Mouse (Mus musculus): ENCODE measurements at regions not wholly inside any gene's neighbourhood (a gene's known extent, or its start where the extent isn't known, plus 50 kb on each side); places are given as distances from the start of the nearest gene placed in this dataset.
A peak's percentile ranks its signal among the peaks of the same experiment; 100 is the strongest.

DNA sequence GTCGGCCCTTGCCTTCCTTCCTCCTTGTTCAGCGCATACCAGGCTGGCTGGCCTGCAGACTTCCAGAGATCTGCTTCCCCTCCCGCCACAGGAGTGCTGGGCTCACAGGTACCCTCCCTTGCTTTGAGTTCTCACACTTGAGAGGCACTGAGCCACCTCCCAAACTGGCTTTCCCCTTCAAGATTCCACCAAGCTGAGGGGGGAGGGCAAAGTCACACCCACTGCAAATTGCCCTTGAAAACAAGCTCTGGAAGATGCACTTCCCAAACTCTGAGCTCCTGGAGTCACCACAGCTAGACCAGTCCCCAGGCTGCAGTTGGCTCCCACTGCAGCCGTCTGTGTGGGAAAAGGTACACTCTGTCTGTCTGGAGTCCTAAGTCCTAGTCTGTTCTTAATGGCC, 142.1 kb upstream of the Slc22a12 start:
- no peak for DNase-seq

DNA sequence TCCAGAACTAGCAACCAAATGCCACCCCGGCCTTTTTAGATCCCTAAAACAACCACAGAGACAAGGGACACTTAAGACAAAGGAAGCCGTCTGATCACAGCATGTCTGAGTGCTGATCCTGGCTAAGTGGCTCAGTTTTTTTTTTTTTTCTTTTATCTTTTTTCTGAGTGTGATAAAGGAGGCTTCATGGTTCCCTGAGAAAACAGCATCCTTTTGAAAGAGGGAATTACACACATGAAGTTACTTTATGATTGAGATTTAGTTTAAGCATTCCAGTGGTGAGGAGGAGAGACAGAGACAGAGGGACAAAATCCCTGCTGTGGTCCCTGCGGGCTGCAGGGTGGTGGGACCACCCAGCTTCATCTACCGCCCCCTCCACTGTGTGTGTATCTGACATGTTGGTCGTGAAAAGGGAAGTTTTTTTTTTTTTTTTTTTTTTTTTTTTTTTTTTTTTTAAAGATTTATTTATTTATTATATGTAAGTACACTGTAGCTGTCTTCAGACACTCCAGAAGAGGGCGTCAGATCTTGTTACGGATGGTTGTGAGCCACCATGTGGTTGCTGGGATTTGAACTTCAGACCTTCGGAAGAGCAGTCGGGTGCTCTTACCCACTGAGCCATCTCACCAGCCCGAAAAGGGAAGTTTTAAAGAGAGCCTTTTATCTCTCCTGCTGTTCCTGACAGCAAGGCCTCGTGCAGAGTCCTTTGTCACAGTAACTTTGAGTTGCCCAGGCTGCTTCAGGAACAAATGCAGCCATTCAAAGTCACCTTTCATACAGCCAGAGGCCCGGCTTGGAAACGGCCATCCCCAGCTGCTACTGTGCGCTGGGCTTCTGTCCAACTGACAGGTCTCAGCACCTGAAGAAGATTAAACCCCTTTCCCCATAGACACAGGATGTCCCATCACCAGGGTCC, 136.8 kb upstream of the Slc22a12 start:
- DNase-seq, result peak; percentile 30

DNA sequence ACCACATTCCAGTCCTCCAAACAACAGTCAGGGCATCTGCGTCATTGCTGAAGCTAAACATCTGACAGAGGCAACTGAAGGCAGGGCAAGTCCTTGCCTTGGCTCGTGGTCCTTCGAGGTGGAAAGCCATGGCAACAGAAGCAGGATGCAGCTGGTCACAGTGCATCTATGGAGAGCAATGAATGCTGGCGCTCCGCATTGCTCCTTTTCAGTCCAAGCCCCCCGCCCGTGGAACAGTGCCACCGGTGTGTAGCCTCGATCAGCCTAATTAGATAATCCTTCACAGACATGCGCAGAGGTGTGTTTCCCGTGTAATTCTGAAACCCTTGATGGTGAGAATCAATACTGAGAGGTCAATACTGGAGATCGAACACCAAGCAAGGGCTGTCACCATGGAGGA, 134.7 kb upstream of the Slc22a12 start:
- no peak for DNase-seq

DNA sequence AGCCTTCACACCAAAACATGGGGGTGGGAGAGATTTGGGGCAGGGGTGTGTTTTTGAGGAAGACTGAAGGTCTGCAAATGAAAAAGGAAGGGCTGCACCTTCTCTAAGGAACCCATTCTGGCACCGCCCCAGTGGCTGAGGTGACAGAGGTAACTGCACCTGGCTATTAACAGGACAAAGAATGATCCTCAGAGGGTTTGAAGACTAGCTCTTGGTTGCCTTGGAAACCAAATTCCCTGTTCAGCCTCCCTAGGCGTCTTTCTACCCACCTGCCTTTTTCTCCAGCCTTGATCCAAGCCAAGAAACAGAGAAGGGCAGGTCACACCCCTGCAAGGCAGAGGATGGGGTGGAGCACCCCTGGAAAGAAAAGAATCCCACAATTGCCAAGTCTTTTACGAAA, 132.8 kb upstream of the Slc22a12 start:
- no peak for DNase-seq

DNA sequence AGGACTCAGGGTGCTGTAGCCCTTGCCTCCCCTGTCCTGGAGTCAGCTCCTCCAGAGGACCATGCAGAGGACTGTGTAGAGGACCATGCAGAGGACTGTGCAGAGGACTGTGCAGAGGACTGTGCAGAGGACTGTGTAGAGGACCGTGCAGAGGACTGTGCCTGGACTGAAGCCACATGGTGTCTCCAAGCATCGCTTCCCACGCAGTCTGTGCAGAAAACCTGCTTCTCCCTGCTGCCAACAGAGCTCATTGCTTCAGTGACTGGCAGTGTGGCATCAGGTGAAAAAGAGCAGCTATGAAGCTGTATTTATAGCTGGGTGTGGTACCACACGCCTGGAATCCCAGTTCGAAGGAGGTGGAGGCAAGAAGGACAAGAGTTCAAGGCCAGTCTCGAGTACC, 128.9 kb upstream of the Slc22a12 start:
- no peak for DNase-seq

DNA sequence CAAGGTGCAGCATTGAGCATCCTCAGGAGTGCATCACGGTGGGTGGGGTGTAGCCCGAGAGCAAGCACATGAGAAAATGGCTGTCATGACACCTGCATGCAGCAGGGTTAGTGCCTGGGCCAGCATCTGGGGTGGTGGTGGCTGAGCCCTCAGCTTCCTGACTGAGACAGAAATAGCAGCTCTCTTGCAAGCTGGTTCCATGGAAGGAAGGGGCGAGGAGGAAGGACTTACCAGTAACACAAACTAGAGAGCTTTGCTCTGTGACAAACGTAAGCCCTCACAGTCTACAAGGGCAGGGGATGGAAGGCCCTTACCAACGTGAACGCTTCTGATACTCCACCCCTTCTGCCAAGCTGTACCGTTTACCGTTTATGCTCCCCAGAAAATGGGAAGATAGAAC, 127.0 kb upstream of the Slc22a12 start:
- no peak for DNase-seq

DNA sequence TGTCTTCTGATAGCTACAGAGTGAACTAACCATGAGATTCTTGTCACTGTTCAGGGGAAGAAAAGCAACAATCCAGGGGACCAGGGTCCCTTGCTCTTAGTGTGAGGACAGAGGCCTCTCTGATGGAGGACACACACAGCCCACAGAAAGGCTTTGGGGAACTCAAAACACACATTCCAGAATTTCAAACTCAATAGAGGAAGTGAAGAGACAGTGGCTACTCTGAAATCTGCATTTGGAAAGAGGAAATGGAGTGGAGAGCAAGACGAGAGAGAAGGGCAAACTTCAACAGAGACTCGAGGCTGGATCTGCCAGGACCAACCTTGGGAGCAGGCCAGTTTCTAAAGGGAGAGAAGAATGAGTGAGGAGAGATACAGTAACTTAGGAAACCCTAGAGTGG, 125.7 kb upstream of the Slc22a12 start:
- DNase-seq, result no peak

DNA sequence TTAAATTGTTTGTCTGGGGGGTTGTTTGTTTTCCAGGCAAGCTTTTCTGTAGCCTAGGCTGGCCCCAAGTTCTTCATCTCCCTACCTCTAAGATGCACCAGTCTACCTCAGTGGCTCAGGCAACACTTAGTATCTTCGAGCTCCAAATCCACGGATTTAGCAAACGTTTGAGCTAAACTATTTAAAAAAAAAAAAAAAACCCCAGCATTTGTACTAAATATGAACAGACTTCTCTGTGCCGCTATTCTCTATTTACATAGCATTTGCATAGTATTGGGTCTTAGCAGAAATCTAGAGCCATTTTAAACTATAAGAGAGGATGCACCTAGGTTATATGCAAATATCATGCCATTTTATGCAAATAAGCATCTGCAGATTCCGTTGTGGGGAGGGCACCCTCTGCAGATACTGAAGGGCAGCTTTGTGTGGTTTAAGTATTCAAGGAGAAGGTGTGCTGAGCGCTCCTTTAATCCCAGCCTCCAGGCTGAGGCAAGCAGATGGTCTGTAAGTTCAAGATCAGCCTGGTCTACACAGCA, 123.4 kb upstream of the Slc22a12 start:
- DNase-seq, result no peak

DNA sequence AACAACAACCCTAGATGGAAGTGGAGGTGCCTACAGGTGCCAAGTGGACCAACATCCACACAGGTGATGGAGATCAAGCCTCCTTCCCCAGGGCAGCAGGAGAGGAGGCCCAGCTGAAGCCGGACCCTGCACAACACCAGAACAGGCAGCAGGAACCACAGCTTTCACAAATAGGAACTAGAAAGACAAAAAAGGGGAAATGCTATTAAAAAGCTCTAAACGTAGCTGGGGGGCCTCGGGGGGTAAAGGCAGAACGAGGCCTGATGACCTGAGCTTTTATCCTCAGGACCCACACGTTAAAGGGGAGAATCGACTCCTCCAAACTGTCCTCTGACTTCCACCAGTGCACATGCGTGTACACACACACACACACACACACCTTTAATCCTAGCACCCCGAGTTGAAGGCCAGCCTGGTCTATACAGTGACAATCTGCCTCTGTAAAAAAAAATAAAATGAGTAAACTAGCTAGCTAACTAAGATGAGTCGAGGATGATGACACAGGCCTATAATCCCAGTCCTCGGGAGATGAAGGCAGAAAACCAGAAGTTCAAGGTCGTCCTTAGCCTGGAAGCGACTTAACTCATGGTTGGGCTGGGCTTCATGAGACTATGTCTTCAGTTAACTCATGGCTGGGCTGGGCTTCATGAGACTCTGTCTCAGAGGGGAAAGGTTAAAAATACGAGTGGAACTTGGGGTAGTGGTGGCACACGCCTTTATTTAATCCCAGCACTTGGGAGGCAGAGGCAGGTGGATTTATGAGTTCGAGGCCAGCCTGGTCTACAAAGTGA, 122.6 kb upstream of the Slc22a12 start:
- DNase-seq, result no peak

DNA sequence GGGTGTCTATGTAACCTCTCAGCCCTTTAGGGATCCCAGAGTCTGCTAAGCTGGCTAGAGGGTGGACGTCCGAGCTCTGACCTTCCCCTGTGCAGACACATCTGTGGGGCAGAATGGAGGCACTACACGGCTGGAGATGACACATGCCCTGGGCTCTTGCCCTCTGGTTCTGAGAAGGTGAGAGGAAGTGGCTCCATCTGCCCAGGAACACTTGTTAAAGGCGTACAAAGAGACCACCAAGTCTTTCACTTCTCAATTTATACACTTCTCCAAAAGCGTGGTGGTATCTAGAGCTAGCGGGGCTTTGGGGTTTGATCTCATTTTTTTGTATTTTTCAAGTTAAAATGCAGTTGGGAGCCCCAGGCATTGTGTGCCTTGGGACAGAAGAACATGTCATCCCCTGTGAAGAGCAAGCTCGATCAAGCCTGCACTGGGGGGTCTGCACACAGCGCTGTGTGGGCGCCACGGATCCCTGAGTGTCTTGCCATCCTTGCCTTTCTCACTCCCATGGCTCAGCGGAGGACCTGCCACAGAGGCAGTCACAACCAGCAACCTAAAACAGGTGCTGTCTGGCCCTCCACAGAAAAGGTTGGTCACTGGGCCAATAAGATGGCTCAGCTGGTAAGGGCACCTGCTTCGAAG, 121.6 kb upstream of the Slc22a12 start:
- DNase-seq, result no peak

DNA sequence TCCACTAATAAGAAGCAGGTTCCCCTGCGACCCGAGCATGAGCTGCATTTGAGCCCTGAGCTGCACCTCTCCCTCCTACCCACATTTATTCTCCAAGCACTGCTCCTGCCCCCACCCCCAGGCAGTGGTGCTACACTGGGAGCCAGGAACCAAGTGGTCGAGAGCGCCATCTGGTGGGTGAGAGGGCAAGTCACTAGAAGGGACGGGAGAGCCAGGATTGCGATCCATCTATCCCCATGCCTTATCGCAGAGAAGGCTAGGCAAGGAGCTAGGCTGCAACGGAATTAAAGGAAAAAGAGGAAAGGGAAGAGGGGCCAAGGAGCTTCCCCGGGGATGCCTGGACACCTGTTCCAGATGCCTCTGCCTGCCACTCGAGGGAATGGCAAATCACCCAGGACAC, 120.6 kb upstream of the Slc22a12 start:
- DNase-seq, result peak; percentile 89

DNA sequence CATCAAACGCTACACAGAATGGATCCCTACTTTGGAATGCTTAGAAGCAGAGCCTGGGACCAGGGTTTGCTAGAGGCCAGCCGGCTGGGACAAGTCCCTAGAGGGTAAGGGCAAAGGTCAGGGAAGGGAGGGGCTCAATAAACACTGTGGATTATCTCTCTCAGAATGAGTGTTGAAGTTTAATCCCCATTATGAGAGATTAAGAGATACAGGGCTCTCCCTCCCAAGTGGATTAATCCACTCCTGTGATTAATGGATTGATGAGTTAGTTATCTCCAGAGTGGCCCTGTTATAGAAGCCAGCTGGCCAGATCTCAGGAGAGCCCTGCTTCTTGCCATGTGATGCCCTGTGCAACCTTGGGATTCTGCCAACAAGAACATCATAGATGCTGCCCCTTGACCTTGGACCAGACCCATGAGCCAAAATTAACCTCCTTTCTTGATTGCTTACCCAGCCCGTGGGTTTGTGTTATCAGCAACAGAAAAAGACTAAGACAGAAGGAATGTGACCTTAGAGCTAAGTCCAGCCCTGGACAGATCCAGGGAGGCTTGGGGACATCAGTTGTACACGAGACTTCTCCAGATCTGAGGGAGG, 119.6 kb upstream of the Slc22a12 start:
- DNase-seq, result no peak

DNA sequence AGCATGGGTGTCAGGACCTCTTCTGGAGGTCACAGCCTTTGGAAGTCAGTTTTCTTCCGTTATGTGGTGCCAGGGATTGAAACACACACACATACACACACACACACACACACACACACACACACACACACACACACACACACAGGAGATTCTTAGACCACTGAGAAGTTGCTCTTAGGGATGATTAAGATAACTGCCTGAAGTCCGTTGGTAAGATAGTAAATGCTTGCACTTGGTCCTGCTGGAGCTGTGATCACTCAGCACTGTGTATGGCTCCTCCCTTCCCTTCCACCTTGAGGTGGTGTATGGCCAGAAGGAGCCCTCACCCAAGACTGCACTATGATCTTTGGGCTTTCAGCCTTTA, 118.7 kb upstream of the Slc22a12 start:
- DNase-seq, result no peak

DNA sequence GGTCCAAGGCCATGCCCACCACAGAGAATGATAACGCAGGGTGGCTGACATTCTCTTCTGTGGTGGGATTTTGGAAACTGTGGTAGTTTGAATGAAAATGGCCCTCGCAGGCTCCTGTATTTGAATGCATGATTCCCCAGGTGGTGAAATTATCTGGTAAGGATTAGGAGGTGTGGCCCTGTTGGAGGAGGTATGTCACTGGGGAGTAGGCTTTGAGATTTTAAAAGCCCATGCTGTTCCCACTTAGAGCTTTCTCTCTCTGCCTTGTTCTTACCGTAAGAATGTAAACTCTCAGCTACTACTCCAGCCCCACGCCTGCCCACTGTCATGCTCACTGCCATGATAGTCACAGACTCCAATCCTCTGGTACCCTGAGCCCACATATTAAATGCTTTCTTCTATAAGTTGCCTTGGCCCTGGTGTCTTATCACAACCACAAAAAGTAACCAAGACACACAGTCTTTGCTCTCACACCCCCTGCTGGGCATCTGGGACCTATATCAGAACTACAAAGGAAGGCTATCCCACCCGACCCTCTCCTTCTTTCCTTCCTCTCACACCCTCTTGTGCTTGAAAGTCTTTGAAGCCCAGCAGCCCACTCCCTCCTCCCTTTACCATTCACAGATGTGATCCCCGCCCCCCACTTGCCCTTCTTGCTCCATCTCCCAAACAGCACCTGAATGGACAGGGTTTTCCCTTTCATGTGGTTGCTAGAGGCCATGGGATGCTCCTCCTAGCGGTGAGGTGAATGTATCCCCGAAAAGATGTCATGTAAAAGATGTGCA, 118.1 kb upstream of the Slc22a12 start:
- no peak for DNase-seq

DNA sequence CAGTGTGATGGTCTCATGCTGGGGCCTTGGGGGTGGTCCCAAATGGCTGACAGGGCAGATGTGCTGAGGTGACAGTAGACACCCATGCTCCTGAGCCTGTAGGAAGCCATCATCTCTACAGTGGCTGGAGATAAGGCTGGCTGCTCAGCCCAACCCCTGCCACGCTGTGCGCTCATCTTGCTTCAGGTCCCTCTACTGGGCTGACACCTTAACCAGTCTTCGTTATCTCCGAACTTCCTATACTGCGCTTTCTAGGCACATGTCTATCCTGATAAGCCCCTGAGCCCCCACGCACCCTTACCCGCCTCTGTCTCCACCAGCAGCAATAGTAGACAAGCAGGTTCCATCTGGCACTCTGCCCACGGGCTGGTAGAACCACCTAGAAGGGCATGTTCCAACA, 117.3 kb upstream of the Slc22a12 start:
- no peak for DNase-seq

DNA sequence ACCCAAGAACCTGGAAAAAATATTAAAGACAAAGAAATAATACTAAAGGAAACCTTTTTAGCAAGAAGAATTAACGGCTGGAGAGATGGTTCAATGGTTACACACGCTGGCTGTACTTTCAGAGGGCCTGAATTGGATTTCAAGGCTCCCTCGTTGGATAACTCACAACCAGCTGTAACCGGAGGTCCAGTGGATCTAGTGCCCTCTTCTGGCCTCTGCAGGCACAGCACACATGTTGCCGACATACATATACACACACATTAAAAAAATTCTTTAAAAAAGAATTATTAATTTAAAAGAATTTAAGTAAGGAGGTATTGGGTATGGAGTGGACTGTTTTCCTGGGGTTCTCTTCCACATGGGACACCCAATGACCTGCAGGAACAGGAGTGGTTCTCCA, 111.7 kb upstream of the Slc22a12 start:
- no peak for DNase-seq

DNA sequence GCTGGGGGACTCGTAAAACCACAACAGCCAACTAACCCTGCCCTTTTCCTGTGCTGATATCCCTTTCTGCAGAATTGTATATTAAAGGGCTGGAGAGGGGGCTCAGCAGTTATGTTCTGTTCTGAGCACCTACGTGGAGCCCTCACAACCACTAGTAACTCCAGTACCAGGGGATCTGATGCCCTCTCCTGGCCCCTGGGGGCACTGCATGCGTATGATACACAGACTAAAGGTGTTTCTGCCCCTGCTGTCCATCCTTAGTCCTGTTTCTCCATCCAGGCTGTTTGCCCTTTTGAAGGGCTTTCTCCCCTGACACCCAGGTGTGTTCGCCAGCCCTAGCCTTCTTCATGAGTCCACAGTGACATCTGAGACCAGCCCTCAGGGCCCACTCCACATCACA, 109.9 kb upstream of the Slc22a12 start:
- DNase-seq, result no peak

DNA sequence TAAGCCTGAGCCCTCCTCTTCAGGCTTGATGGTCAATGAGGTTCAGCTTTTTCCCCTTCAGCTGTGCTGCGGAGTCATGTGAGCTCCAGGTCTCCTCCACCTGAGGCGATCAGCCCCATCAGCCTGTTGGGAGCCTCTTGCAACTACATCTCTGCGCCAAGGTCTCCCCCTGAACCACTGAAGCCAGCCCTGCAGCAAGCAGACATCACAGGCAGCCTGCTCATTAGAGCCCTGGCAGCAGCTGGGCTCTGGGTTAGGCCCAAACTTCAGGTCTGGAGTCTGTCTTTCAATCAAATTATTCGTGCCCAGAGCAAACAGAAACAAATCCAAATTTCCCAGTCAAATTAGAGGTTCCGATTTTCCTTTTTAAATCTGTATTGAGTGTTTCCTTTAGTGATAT, 108.4 kb upstream of the Slc22a12 start:
- no peak for DNase-seq

DNA sequence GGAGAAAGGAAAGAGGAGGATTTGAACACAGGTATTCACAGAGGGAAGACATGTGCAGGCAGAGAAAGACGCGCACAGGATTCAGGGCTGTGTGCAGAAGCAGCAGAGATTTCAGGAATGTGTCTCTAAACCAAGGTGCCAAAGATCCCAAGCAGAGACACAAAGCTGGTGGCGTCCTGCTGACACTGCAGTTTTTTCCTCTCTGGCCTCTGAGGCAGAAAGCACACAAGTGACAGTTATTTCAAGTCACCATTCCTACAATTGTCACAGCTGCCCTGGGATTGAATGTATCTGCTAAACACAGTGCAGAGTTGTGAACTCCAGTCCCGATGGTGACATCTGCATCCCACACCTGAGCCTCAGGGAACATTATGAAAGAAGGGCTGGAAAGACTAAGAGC, 107.1 kb upstream of the Slc22a12 start:
- no peak for DNase-seq

DNA sequence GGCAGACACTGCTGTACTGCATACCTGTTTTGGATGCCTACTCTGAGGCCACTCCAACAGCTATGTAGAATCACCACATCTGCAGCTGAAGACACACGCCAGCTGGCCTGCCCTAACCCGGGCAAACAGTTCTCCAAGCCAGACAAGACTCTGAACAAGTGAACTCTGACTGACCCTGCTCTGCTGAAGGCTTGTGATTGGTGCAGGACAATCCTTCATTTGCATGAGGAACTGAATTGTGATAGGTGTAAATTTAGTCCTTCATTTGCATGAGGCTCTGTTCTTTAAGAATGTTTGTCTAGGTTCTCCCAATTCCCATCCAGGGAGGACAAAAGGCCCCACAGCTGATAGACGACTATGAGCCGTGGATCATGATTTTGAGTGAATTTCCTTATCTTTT, 104.9 kb upstream of the Slc22a12 start:
- no peak for DNase-seq

DNA sequence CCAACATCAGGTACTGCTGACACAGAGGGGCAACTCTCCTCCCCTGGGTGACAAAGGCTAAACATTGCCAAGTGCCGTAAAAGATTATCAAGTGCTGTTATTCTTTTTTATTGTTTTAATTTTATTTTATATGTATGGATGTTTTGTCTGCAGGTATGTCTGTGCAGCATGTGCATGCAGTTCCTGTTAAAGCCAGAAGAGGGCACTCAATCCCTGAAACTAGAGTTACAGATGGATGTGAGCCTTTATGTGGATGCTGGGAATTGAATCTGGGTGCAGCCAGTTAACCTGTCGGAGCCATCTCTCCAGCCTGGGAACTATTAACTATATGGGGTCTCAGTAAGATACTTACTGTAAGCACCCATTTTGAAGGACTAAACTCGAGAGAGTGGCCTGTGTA, 104.4 kb upstream of the Slc22a12 start:
- no peak for DNase-seq

DNA sequence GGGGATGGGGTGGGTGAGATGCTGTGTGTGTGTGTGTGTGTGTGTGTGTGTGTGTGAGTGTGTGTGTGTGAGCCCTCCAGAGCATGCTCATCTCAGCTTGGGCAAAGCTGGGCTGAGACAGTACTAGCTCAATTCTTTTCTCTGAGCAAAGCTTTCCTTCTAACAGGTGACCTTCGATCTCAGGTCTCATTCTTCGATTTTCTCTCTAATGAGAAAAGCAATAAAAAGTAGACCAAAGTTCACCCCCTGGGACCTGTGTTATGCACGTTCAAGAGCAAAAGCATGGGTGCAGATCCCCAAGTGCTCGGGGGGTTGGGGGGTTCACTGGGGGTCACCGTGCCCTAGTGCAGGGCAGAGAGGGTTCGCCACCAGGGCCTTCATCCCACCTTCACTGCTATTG, 103.1 kb upstream of the Slc22a12 start:
- DNase-seq, result no peak
